Mouse (Mus musculus): Measurements from ENCODE around the gene Bcl10.
"Not testable (repeated sequence)": the region's sequence is repeated elsewhere in the genome, so short reads cannot be mapped to it uniquely, and the experiment has no call there.

The Bcl10 gene

GRCm38 (mm10) chr3:145922019-145922854, at the start of gene Bcl10:
Gene Bcl10, plus strand, starts transcription at chr3:145922804.
- DNase-seq (ENCODE audit: low spot score in 2 of 2), result no peak

GRCm38 (mm10) chr3:145873271-145873670, 49.3 kb upstream of the Bcl10 start:
- DNase-seq (ENCODE audit: low spot score in 2 of 2), result no peak

- no peak for DNase-seq (ENCODE audit: low spot score in 2 of 2)
Measured at GRCm38 (mm10) chr3:145874126-145874525, 48.5 kb upstream of the Bcl10 start.

DNA sequence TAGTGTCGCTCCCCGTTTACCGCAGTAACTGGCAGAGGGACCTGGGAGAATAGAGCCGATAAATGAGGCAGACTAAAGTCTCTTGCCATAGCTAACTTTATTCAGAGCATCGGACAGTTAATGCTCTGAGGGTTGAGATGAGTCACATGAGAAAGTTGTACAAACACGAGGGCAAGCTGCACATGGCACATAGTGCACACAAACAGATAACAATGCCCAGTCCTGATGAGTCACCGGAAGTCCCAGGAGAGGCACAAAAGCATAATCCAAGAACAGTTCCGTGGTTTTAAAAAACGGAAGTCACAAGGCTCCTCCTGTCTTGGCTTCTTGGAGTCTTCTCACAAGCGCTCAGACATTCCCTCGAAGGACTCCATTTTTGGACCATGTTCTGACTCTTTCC, 46.5 kb upstream of the Bcl10 start:
- no peak for DNase-seq (ENCODE audit: low spot score in 2 of 2)

DNA sequence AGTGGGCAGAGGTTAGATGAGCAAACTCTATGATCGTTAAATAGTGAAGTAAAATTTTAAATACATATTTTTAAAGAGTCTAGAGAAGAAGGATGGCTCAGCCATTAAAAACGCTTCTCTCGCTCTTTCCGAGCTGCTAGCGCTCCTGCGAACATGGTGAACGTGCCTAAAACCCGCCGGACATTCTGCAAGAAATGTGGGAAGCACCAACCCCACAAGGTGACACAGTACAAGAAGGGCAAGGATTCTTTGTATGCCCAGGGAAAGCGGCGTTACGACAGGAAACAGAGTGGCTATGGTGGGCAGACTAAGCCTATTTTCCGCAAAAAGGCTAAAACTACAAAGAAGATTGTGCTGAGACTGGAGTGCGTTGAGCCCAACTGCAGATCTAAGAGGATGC, 43.7 kb upstream of the Bcl10 start:
- DNase-seq (ENCODE audit: low spot score in 2 of 2), result not testable (repeated sequence)

DNA sequence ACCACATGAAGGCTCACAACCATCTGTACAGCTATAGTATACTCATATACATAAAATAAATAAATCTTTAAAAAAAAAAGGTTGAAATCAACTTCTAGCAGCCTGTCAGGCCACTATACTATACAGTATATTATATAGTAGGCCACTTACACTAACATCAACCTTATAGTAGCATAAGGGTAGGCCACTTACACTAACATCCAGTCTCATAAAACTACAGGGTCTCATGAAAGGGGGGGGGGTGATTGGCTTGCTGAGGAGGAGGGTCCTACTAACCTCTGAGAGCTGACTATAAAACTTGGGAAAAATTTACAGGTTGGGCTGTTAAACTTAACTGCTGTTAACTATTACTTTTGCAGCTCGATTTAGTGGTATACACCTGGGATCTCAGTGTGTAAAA, 42.3 kb upstream of the Bcl10 start:
- DNase-seq (ENCODE audit: low spot score in 2 of 2), result no peak

DNA sequence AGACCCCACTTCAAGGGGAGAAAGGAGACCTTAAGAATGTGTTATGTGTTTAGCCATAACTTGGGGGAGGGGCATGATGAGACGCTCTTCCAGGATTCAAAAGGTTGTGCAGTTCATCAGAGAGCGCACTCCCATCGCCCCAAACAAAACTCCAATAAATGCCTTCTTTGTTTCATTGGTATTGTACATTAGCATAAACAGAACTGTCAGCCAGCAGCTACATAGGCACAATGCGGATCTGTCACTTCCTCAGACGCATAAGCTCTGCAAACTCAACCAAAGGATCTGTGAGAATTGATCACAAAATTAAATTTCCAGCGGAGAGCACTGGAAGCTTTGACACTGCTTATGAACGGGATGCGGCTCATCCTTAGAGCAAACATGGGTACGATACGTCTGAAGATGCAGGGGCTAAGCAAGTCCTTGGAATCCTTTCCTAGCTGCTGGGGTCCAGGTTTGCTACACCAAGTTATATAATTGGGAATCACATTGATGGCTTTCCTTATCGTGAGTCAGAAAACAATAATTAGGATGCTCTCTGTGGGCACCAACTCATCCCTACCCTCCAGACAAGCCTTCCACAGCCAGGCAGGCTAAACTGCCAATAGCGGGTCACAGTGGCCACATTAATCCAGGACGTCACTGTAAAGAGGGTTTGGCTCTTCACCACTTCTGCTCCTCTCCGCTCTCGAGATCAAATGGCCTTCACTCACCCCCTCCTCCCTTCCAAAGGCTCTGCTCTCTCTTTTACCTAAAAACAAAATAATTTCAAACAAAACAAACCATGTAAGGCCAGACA, 40.3 kb upstream of the Bcl10 start:
- no peak for DNase-seq (ENCODE audit: low spot score in 2 of 2)

DNA sequence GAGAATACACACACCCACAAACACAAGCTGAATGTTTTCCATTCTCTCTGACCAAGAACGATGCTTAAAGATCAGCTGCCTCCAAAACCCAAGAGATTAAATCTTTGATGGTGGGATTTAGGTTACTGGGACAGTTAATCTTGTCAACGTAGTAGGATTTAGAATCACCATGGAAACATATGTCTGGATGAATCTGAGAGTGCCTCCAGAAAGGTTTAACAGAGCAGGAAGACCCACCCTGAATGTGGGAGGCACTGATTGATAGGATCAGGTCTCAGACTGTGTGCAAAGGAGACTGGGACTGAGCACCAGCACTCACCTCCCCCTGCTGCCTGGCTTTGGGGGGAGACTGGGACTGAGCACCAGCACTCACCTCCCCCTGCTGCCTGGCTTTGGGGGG, 39.4 kb upstream of the Bcl10 start:
- DNase-seq (ENCODE audit: low spot score in 2 of 2), result no peak

GRCm38 (mm10) chr3:145885376-145885775, 37.2 kb upstream of the Bcl10 start:
- DNase-seq (ENCODE audit: low spot score in 2 of 2), result no peak

DNA sequence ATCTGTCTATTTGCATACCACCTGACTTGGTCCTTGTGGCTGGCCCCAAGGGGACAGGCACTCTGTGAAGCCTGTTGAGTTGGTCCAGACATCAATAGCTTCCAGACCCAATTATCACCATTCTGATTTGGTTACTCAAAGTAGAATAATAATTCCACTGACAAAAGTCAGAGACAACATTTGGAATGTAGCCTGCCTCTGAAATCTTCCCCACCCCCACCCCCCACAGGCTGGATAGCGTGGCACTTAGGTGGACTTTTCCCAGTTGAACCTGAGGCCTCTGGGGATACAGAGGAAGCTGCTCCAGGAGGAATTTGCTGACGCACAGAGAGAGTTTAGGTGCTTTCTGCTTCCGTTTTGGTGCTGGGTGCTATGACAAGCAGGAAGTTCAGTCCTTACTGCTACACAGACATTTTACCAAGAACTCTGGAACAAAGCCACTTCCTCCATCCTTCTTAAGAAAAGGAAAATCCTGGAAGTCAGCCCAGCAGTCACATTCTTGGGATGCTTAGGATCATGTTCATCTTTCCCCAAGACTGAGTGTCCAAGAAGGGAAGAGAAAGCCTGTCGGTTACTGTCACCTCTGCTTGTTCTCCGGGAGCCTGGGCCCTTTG, 36.6 kb upstream of the Bcl10 start:
- no peak for DNase-seq (ENCODE audit: low spot score in 2 of 2)

DNA sequence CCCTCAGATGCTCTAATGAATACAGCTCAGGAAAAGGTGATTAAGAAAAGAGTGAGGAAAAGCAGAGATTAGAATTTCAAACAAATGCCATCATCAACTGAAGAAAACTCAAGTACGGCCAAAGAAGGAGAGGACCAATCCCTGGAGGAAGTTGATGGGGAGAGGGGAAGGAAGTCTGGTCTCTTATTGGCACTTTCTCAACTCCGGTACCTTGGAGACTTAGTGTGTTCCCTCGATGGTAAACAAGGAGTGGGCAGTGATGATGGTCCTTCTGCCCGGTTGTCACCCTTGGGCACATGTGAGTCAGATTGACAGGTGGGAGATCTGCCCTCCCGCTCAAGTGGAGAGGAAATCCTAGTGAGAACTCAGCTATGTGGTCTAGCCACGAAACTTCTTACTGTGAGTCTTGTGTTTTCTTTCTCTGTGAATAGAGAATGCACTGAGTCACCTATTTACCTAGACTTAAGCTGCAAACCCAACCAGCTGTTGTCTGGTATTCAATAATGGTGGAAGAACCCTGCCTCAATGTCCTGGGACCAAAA, 35.1 kb upstream of the Bcl10 start:
- no peak for DNase-seq (ENCODE audit: low spot score in 2 of 2)

- no peak for DNase-seq (ENCODE audit: low spot score in 2 of 2)
Measured at GRCm38 (mm10) chr3:145890346-145891132, 32.1 kb upstream of the Bcl10 start.

DNA sequence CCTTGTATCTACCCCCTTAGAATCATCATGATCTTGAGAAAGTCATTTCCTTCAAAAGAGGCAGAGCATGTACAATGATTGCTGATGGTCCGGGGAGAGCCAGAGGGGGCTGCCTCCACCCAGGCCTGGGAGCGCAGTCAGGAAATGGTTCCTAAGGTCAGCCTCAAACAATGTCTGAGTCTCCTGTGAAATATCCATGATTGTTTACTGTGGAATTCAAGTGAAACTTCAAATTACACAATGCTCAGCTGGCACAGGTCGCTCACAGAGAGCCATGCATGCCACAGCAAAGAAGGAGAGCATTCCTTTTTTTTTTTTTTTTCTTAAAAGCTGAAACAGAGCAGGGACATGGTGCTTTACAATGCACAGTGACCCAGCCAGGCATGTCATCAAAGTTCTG, 30.2 kb upstream of the Bcl10 start:
- DNase-seq (ENCODE audit: low spot score in 2 of 2), result no peak

DNA sequence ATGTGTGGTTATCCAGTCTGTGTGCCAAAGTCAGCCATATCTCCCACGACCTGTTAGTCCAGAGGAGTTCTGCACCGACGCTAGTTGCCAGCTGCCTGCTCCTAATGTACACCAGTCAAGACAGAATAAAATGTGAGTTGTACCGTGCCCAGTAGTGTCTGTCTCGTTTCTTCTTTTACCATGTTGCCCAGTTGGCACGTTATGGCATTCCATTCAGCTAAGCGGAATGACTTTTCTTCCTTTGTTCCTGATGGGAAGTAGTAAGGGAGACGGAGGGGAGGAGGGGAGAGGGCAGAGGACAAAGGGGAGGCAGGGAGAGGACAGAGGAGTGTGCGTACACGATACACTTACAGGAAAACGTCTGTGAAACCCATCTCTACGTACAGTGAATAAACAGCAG, 28.5 kb upstream of the Bcl10 start:
- DNase-seq (ENCODE audit: low spot score in 2 of 2), result no peak

GRCm38 (mm10) chr3:145897749-145898148, 24.9 kb upstream of the Bcl10 start:
- DNase-seq (ENCODE audit: low spot score in 2 of 2), result no peak

- no peak for DNase-seq (ENCODE audit: low spot score in 2 of 2)
Measured at GRCm38 (mm10) chr3:145899832-145900231, 22.8 kb upstream of the Bcl10 start.

GRCm38 (mm10) chr3:145903530-145903929, 19.1 kb upstream of the Bcl10 start:
- no peak for DNase-seq (ENCODE audit: low spot score in 2 of 2)

- peak; percentile 36 to 47 for DNase-seq (ENCODE audit: low spot score in 2 of 2)
Measured at GRCm38 (mm10) chr3:145904850-145905776, 17.5 kb upstream of the Bcl10 start.

DNA sequence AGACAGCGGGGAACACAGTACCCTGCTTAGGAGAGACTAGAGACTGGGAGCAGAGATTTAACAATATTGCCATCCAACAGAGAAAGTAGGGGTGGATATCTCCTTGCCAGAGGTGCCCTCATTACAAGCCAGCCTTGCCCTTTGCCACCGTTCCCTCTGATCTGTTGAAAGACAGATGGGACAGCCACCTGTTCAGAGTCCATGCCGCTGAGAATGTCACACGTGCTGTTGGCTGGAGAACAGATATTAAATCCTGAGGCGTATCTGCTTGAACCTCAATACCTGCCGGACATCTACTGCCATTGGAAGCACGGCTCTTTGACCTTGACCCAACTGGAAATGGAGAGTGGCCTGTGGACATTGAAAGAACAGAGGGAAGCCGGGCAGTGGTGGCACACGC, 16.0 kb upstream of the Bcl10 start:
- no peak for DNase-seq (ENCODE audit: low spot score in 2 of 2)

GRCm38 (mm10) chr3:145912512-145912911, 10.1 kb upstream of the Bcl10 start:
- DNase-seq (ENCODE audit: low spot score in 2 of 2), result no peak
